Mouse (Mus musculus): Measurements from ENCODE around the gene 4930558C23Rik.
"Not testable (repeated sequence)": the region's sequence is repeated elsewhere in the genome, so short reads cannot be mapped to it uniquely, and the experiment has no call there.

The 4930558C23Rik gene

GRCm38 (mm10) chr3:95402741-95403140 lies at the start of gene 4930558C23Rik:
4930558C23Rik (minus strand) TSS chr3:95402841.
- no peak for DNase-seq (ENCODE audit: low spot score)

DNA sequence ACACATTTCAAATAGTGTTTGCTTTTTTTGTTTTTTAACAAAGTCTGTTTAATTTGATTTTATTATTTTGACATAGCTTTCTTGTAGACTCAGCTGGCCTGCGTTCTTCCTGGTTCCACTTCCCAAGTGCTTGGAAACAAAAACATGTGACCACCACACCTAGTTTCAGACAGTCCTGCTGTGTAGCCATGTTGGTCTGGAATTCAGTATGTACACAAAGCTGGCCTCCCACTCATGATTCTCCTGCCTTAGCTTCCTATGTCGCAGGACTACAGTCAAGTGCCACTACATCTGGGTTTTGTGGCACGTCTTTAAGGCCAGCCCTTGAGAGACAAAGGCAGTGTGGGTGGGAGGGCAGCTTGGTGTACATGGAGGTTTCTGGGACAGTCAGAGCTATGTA lies 48.3 kb upstream of the 4930558C23Rik start:
- no peak for DNase-seq (ENCODE audit: low spot score)

GRCm38 (mm10) chr3:95450408-95450807 lies 47.8 kb upstream of the 4930558C23Rik start:
- DNase-seq (ENCODE audit: low spot score) = peak; percentile 39

DNA sequence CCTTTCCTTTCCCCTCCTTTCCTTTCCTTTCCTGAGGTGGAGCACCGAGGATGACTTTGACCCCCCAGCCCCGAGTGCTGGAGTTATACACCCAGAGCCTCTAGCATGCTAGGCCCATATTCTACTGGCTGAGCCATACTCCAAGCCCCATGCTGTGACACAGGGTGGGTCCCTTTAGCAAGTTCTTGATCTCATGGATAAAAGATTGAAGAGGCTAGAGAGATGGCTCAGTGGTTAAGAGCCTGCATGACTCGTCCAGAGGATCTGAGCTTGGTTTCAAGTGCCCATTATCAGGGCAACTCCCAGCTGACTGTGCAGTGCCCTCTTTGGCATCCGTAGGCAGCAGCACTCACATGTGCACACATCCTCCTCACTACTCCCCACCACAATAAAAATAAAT lies 42.7 kb upstream of the 4930558C23Rik start:
- no peak for DNase-seq (ENCODE audit: low spot score)

DNA sequence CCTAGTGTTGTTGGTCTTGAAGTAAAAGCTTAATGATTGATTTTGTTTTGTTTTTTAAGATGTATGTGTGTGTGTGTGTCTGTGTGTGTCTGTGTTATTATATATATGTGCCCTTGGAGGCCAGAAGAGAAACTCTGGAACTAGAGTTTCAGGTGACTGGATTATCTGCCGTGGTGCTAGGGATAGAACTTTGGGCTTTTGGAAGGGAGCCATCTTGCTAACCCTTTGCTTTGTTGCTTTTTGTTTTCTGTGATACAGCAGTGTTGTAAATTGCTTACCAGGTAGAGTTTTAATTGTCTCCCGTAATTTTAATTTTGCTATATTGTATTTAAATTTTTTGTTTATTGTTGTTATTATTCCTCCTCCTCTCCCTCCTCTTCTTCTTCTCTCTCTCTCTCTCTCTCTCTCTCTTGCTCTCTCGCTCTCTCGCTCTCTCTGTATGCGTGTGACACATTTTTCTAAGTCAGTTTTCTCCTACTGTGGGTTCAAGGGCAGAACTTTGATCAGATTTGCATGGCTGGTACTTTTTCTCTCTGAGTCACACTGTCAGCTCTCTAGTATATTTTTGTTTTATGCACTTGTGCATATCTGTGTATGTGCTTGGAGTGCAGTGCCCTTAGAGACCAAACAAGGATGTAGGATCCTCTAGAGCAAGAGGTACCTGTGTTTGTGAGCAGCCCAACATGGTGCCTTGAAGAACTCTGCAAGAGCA lies 39.9 kb upstream of the 4930558C23Rik start:
- DNase-seq (ENCODE audit: low spot score) = no peak

DNA sequence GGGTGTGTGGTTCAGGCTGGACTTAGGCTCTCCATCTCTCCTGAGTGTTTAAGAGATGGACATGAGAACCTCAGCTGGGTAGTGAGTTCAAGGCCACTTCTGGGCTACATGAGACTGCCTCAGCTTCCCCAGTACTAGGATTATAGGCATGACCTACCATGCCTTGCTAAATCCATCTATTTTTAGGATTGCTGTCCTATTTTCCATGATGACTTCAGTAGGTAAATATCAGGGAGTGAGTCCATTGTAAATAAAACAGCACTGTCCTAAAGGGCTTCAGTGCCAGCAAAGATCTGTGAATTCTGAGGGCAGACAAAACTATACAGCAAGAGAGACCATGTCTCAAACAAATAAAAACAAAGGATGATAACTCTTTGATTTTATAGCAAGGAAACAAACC lies 37.0 kb upstream of the 4930558C23Rik start:
- no peak for DNase-seq (ENCODE audit: low spot score)

GRCm38 (mm10) chr3:95438636-95439035 lies 36.0 kb upstream of the 4930558C23Rik start:
- DNase-seq (ENCODE audit: low spot score) = not testable (repeated sequence)

- no peak for DNase-seq (ENCODE audit: low spot score)
Observed at GRCm38 (mm10) chr3:95435561-95435960, 32.9 kb upstream of the 4930558C23Rik start.

DNA sequence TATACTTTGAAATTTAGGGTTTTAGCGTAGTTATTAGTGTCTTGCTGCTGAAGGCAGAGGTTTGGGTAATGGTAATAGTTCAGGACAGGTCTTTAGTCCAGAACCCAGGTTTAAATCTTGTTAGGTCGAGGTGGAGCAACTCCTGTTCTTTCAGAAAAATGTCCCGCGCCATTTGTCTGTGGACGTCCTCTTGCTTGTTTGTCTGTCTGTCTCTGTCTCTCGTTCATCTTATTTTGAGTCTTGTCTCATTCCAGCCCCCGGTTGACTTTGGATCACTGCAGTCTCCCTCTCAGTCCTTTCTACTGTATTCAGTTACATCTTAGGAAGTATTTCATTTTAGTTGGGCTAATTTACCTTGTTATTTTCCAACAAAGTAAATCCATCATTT lies 32.3 kb upstream of the 4930558C23Rik start:
- no peak for DNase-seq (ENCODE audit: low spot score)

DNA sequence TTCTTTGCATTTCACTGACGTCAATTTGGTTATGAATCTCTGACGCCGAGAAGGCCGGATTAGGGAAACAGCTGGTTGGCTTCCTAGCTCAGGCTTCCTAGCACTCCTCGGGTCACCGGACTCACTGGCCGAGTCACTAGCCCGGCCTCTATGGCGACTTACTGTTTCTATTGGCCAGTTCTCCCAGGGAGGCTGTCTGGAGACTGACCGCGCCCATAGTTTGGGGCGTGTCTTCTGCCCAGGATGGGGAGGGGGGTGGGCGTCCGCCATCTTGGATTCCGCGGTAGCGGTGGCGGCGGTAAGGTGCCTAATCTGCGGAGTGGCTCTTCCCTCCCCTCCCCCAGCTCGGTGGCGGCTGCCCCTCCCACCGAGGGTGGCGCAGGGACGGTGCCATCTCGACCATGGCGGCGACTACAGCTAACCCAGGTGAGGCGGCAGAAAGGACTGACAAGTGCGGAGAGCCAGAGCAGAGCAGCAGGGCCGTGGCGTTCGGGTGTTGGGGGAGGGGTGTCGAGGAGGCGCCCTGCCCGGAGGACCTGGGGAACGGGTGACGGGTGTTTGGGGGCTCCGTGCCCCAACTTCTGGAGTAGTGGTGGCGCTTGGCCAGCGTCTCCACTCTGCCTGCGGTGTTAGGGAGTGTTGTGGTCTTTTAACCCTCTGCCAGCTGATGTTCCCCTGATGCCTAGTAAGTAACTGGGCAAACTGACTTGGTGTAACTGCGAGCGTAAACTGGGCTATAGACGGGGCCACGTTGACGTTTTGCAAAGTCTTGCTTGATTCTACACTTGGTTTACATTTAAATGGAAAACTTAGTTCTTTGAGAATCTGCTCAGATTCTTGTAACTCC lies 31.7 kb upstream of the 4930558C23Rik start, which contains the start of gene Arnt:
Gene Arnt, plus strand, starts transcription at position 253 of the 847 bp plus-strand sequence.
- peak; percentile 76 for DNase-seq (ENCODE audit: low spot score)

DNA sequence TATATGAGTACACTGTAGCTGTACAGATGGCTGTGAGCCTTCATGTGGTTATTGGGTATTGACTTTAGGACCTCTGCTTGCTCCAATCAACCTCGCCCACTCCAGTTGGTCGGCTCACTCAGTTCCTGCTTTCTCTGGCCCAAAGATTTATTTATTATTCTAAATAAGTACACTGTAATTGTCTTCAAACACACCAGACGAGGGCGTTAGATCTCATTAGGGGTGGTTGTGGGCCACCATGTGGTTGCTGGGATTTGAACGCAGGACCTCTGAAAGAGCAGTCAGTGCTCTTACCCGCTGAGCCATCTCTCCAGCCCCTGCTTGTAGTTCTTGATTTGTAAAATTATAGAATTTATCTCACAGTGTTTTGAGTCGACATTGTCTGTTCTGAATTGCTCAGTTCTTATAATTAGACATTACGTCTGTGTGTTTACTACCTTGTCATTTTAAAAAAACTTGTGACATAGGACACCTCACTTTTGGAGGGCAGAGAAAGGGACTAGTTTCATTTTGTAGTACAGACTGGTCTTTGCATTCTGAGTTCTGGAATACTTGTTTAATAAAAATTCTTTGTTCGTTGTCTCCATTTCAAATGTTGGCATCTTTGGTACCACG lies 30.8 kb upstream of the 4930558C23Rik start:
- DNase-seq (ENCODE audit: low spot score) = no peak

DNA sequence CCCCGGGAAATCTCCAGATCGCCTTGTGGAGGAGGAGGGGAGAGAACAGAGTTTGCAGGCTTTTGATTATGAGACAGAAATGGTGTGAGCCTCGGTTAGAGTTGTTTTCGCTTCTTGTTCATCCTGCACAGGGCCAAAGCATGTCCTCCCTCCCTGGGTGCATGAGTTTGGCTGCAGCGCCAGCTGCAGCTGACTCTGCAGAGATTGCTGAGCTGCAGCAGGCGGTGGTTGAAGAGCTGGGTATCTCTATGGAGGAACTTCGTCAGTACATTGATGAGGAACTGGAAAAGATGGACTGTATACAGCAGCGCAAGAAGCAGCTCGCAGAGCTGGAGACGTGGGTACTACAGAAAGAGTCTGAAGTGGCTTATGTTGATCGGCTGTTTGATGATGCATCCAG lies 25.8 kb upstream of the 4930558C23Rik start:
- DNase-seq (ENCODE audit: low spot score) = not testable (repeated sequence)

- DNase-seq (ENCODE audit: low spot score) = peak; percentile 21
Observed at GRCm38 (mm10) chr3:95427891-95428238, 25.2 kb upstream of the 4930558C23Rik start.

DNA sequence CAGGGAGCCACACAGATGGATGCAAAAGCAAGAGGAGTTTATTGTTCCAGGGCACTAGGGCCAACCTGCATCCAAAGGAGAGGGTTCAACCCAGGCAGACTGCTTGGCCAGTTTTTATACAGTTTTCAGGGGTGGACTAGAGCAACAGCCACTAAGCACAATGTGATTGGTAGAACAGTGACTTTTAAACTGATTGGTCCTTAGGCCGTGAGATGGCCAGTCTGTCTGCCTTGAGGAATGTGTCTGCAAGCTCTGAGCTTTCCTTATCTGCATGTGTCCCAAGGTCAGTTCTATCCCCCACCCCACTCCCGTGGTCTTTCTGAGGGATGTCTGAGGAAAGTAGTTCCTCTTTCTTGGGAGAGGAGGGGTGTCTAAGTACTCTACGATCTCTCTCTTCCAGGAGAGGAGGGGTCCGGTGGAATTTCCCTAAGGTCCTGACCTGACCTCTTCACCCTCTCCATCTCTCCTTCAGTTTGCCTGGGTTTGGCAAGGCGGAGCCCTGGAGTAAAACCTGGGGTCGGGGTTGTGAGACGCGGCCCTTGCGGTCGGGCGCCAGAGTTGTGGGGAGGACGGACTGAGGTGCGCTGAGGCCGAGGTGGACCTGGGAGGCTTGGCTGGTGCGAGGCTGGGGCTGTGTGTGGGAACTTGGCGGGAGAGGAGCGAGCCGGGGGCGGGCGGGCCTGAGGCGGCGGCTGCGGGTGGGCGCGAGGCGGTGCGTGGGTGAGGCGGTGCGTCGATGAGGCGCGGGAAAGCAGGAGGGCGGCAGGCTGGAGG lies 24.7 kb upstream of the 4930558C23Rik start:
- not testable (repeated sequence) for DNase-seq (ENCODE audit: low spot score)

GRCm38 (mm10) chr3:95426476-95426875 lies 23.8 kb upstream of the 4930558C23Rik start:
- DNase-seq (ENCODE audit: low spot score) = not testable (repeated sequence)

- DNase-seq (ENCODE audit: low spot score) = no peak
Observed at GRCm38 (mm10) chr3:95417866-95418265, 15.2 kb upstream of the 4930558C23Rik start.

- DNase-seq (ENCODE audit: low spot score) = no peak
Observed at GRCm38 (mm10) chr3:95412268-95412667, 9.6 kb upstream of the 4930558C23Rik start.

DNA sequence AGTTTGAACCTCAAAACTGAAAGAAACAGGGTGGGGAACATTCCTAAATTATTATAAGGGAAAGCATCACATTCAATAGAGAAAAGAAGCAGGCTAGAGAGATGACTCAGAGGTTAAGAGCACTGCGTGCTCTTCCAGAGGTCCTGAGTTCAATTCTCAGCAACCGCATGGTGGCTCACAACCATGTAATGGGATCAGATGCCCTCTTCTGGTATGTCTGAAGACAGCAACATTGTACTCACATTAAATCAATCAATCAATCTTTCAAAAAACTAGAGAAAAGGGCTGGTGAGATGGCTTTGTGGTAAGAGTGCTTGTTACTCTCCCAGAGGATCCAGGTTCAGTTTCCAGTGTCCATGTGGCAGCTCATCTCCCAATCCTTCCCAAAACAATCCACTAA lies 6.2 kb upstream of the 4930558C23Rik start:
- no peak for DNase-seq (ENCODE audit: low spot score)

DNA sequence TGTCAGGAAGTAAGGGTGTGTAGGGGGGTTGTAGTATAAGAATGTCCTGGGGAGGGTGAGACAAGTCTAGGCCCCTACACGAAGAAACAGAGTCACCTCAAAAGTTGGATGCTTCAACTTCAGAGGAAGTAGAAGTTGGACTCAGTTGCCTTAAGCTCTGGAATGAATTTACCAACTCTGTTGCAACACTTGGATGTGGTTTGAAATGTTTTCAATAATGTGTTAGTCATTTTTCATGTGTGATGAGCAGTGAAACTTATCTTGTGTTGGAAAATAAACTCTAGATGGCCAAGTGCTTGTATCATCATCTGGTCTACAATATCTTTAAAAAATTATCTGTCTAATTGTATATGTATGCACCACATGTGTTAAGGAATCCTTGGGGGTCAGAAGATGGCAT lies 5.1 kb upstream of the 4930558C23Rik start:
- DNase-seq (ENCODE audit: low spot score) = no peak

GRCm38 (mm10) chr3:95394385-95394784 lies 8.3 kb downstream of the 4930558C23Rik start:
- DNase-seq (ENCODE audit: low spot score) = no peak

GRCm38 (mm10) chr3:95385401-95386075 lies 17.1 kb downstream of the 4930558C23Rik start:
- DNase-seq (ENCODE audit: low spot score) = no peak

Measured in ovary, postnatal 14 days (tissue).